Mouse (Mus musculus) myocyte (in vitro differentiated cells): ENCODE measurements around the gene Ubxn2a.

ENCODE experiments used
- MYOD1 ChIP-seq, 3 experiments: IDR thresholded peaks; one replicate each; pipeline ENCODE4 v1.6.1; 2011; ENCODE audit warnings: control low read depth in 2 of 3, low read depth in 2 of 3, mild to moderate bottlenecking in 2 of 3, moderate library complexity in 1 of 3; ENCODE audit not compliant: insufficient read length in 2 of 3, control insufficient read depth in 1 of 3
- POLR2A ChIP-seq: IDR thresholded peaks from one replicate; pipeline ENCODE4 v1.6.1; 2011; ENCODE audit warnings: low read depth, mild to moderate bottlenecking, control low read depth, moderate library complexity; ENCODE audit not compliant: insufficient read length
- USF1 ChIP-seq: IDR thresholded peaks from one replicate; pipeline ENCODE4 v1.6.1; 2011; ENCODE audit warnings: low read depth, mild to moderate bottlenecking, control low read depth, moderate library complexity

DNA sequence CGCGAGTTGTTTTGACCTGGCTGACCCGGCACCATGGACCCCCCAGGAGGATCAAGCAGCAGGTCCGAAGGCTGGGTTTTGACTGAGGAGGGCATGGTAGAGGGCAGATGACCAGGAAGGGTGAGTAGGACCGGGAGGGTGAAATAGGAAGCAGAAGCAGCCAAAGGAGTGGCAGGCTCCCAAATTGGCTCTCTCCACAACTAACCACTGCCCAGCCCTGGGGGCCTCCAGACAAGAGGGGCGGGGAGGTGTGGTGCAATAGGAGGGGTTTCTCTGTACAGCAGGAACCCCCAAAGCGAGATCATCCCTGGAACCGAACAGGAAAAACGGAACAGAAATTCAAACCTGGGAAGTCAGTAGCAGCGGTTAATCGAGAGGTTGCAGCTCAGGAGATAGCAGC, 66.8 kb downstream of the Ubxn2a start:
- no peak for TF ChIP-seq POLR2A
- no peak for TF ChIP-seq MYOD1 (IDR thresholded peaks at IDR 0.05; ENCODE audit: control insufficient read depth in 1 of 3, insufficient read length in 2 of 3, low read depth in 2 of 3)
- no peak for TF ChIP-seq USF1
